Mouse (Mus musculus): ENCODE results near the gene Cdx2. TPM values are rescaled to one million over a fixed set of nuclear protein-coding genes. Genes with fewer than 3 reads are reported as not detected.

The Cdx2 gene
- total RNA-seq, 1 experiment, result 5.4 TPM

- no peaks in the 10 kb centered on the region for H3K36me3 ChIP-seq (ENCODE audit: control insufficient read depth, insufficient read depth, low read length, poor library complexity, severe bottlenecking)
- no peak overlapping the region for H3K27ac ChIP-seq (ENCODE audit: insufficient read depth, low read depth, low read length, poor library complexity, severe bottlenecking)
- peaks cover 0 to 4% of the 10 kb centered on the region in 2 experiments; a peak in 1 of 4 replicates for H3K4me1 ChIP-seq (ENCODE audit: control insufficient read depth in 2 of 2, insufficient read depth in 2 of 2, low read length in 2 of 2, poor library complexity in 1 of 2)
- no peak for DNase-seq (ENCODE audit: low read depth, low spot score)
- no peaks in the 10 kb centered on the region for H3K9me3 ChIP-seq (ENCODE audit: control insufficient read depth, insufficient read depth, low read depth, low read length)
- TF ChIP-seq ZC3H11A (IDR thresholded peaks at IDR 0.05; ENCODE audit: borderline replicate concordance, low read depth, low read length), result no peak
- no peak for TF ChIP-seq MAFK (IDR thresholded peaks at IDR 0.05; ENCODE audit: insufficient read depth, low read depth, low read length)
- TF ChIP-seq ZNF384 (IDR thresholded peaks at IDR 0.05; ENCODE audit: low read depth, low read length), result no peak
- TF ChIP-seq HCFC1 (IDR thresholded peaks at IDR 0.05; ENCODE audit: borderline replicate concordance, insufficient read depth, low read length), result no peak
- TF ChIP-seq CHD2 (IDR thresholded peaks at IDR 0.05; ENCODE audit: low read depth, low read length), result no peak
- in situ Hi-C loops (cut with MboI; ENCODE audit: low sequenced_read_pairs in 2 of 2, unreplicated experiment in 2 of 2), result loop anchor here (5.0 to 10.0 kb wide), 4 partner anchors 40 to 405 kb away; no protein-coding TSS in a partner anchor
- no peak overlapping the region for H3K4me3 ChIP-seq (ENCODE audit: insufficient read depth in 1 of 2, low read depth in 1 of 2, low read length in 2 of 2, poor library complexity in 1 of 2, severe bottlenecking in 1 of 2)
- H3K9ac ChIP-seq (ENCODE audit: insufficient read depth, low read depth, low read length, poor library complexity, severe bottlenecking), result no peak overlapping the region
These were observed 10.3 kb upstream of the Cdx2 start for GRCm38 (mm10) chr5:147317321-147317720.

GRCm38 (mm10) chr5:147315432-147316075 lies 8.5 kb upstream of the Cdx2 start:
- Histone ChIP-seq H3K4me1 (ENCODE audit: control insufficient read depth in 2 of 2, insufficient read depth in 2 of 2, low read length in 2 of 2, poor library complexity in 1 of 2) (peaks cover 0 to 4% of the 10 kb centered on the region in 2 experiments; a peak in 1 of 4 replicates), H3K27ac (ENCODE audit: insufficient read depth, low read depth, low read length, poor library complexity, severe bottlenecking) (no peak overlapping the region), H3K36me3 (ENCODE audit: control insufficient read depth, insufficient read depth, low read length, poor library complexity, severe bottlenecking) (no peaks in the 10 kb centered on the region), H3K9me3 (ENCODE audit: control insufficient read depth, insufficient read depth, low read depth, low read length) (no peaks in the 10 kb centered on the region), H3K9ac (ENCODE audit: insufficient read depth, low read depth, low read length, poor library complexity, severe bottlenecking) (no peak overlapping the region), H3K4me3 (ENCODE audit: insufficient read depth in 1 of 2, low read depth in 1 of 2, low read length in 2 of 2, poor library complexity in 1 of 2, severe bottlenecking in 1 of 2) (peak overlapping the region; percentile 23 to 38; a peak in 2 of 4 replicates)
- DNase-seq (ENCODE audit: low read depth, low spot score), result no peak
- in situ Hi-C loops (cut with MboI; ENCODE audit: low sequenced_read_pairs in 2 of 2, unreplicated experiment in 2 of 2), result loop anchor here (5.0 to 10.0 kb wide), 4 partner anchors 38 to 403 kb away; no protein-coding TSS in a partner anchor
- TF ChIP-seq ZNF384 (IDR thresholded peaks at IDR 0.05; ENCODE audit: low read depth, low read length) (no peak), CHD2 (IDR thresholded peaks at IDR 0.05; ENCODE audit: low read depth, low read length) (no peak), MAFK (IDR thresholded peaks at IDR 0.05; ENCODE audit: insufficient read depth, low read depth, low read length) (no peak), ZC3H11A (IDR thresholded peaks at IDR 0.05; ENCODE audit: borderline replicate concordance, low read depth, low read length) (no peak), HCFC1 (IDR thresholded peaks at IDR 0.05; ENCODE audit: borderline replicate concordance, insufficient read depth, low read length) (no peak)

- no peak overlapping the region for H3K27ac ChIP-seq (ENCODE audit: insufficient read depth, low read depth, low read length, poor library complexity, severe bottlenecking)
- in situ Hi-C loops (cut with MboI; ENCODE audit: low sequenced_read_pairs in 2 of 2, unreplicated experiment in 2 of 2), result loop anchor here (5.0 to 10.0 kb wide), 4 partner anchors 38 to 403 kb away; no protein-coding TSS in a partner anchor
- no peak for TF ChIP-seq ZC3H11A (IDR thresholded peaks at IDR 0.05; ENCODE audit: borderline replicate concordance, low read depth, low read length)
- peak; percentile 7; the same call in 1 of the 2 replicates for TF ChIP-seq MAFK (IDR thresholded peaks at IDR 0.05; ENCODE audit: insufficient read depth, low read depth, low read length)
- no peak for DNase-seq (ENCODE audit: low read depth, low spot score)
- no peaks in the 10 kb centered on the region for H3K9me3 ChIP-seq (ENCODE audit: control insufficient read depth, insufficient read depth, low read depth, low read length)
- peak overlapping the region; percentile 23 to 38; a peak in 2 of 4 replicates for H3K4me3 ChIP-seq (ENCODE audit: insufficient read depth in 1 of 2, low read depth in 1 of 2, low read length in 2 of 2, poor library complexity in 1 of 2, severe bottlenecking in 1 of 2)
- no peaks in the 10 kb centered on the region for H3K36me3 ChIP-seq (ENCODE audit: control insufficient read depth, insufficient read depth, low read length, poor library complexity, severe bottlenecking)
- peaks cover 0 to 4% of the 10 kb centered on the region in 2 experiments; a peak in 1 of 4 replicates for H3K4me1 ChIP-seq (ENCODE audit: control insufficient read depth in 2 of 2, insufficient read depth in 2 of 2, low read length in 2 of 2, poor library complexity in 1 of 2)
- H3K9ac ChIP-seq (ENCODE audit: insufficient read depth, low read depth, low read length, poor library complexity, severe bottlenecking), result no peak overlapping the region
These were observed 7.8 kb upstream of the Cdx2 start for GRCm38 (mm10) chr5:147314646-147315431.

GRCm38 (mm10) chr5:147312830-147313685 lies 6.0 kb upstream of the Cdx2 start:
- DNase-seq (ENCODE audit: low read depth, low spot score), result no peak
- Histone ChIP-seq H3K36me3 (ENCODE audit: control insufficient read depth, insufficient read depth, low read length, poor library complexity, severe bottlenecking) (no peaks in the 10 kb centered on the region), H3K4me3 (ENCODE audit: insufficient read depth in 1 of 2, low read depth in 1 of 2, low read length in 2 of 2, poor library complexity in 1 of 2, severe bottlenecking in 1 of 2) (no peak overlapping the region), H3K9ac (ENCODE audit: insufficient read depth, low read depth, low read length, poor library complexity, severe bottlenecking) (no peak overlapping the region), H3K27ac (ENCODE audit: insufficient read depth, low read depth, low read length, poor library complexity, severe bottlenecking) (no peak overlapping the region), H3K9me3 (ENCODE audit: control insufficient read depth, insufficient read depth, low read depth, low read length) (no peaks in the 10 kb centered on the region), H3K4me1 (ENCODE audit: control insufficient read depth in 2 of 2, insufficient read depth in 2 of 2, low read length in 2 of 2, poor library complexity in 1 of 2) (peaks cover 0 to 4% of the 10 kb centered on the region in 2 experiments; a peak in 1 of 4 replicates)
- TF ChIP-seq ZC3H11A (IDR thresholded peaks at IDR 0.05; ENCODE audit: borderline replicate concordance, low read depth, low read length) (no peak), HCFC1 (IDR thresholded peaks at IDR 0.05; ENCODE audit: borderline replicate concordance, insufficient read depth, low read length) (no peak), ZNF384 (IDR thresholded peaks at IDR 0.05; ENCODE audit: low read depth, low read length) (no peak), MAFK (IDR thresholded peaks at IDR 0.05; ENCODE audit: insufficient read depth, low read depth, low read length) (peak; percentile 89), CHD2 (IDR thresholded peaks at IDR 0.05; ENCODE audit: low read depth, low read length) (no peak)
- in situ Hi-C loops (cut with MboI; ENCODE audit: low sequenced_read_pairs in 2 of 2, unreplicated experiment in 2 of 2), result loop anchor here in 1 of 2 experiments (10.0 kb wide), 1 partner anchor 398 kb away; no protein-coding TSS in a partner anchor
